Comparison of ENCODE assay signal across 21 mouse cellular contexts in the genomic region with DNA sequence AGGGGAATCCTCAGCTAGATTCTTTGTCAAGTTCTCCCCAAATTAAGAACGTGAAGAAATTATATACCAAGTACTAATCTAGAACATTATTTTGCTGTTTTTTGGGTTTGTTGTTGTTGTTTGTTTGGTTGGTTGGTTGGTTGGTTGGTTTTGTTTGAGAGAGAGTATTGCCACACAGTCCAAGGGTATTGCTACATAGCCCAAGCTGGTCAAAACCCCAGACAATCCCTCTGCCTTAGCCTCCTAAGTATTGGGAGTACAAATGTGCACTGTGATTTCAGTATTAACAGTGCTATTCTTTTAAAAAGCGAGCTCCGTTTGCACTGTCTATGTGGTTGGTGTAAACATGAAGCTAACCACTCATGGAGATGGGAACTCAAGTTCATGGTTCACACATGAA. TPM values are rescaled to one million over a fixed set of nuclear protein-coding genes. Genes with fewer than 3 reads are reported as not detected.
DNase-seq lines count a peak whose midpoint lies in the region; ATAC-seq lines count a peak whose summit lies in the region.
"Had no signal": no experiment of that assay in that cellular context is flagged by ENCODE, and none has a peak within 500 bp of the region (broad histone marks: within the 10 kb centered on the region; RNA-seq: fewer than 3 reads in every experiment).

No protein-coding gene starts in this region.

- 0 out of 2 replicates have a peak, but pooled peaks have one; percentile 47 for ATAC-seq in megakaryocyte, adult 5-6 weeks (ENCODE audit: poor library complexity, severe bottlenecking)
- ATAC-seq: activated CD4-positive, CD25-positive, alpha-beta regulatory T cell, adult 4 months; forebrain, embryonic 13.5 days; forebrain, postnatal 0 days; hindbrain, postnatal 0 days; inflammation-experienced regulatory T-cells, adult 6 months; intestine, embryonic 16.5 days had no signal

- peak; percentile 6 to 11 for DNase-seq in adrenal gland, postnatal 36 days
- DNase-seq in adrenal gland, postnatal 25 days, result no peak
- DNase-seq in lung, postnatal 25 days (ENCODE audit: low spot score), result peak; percentile 15
- DNase-seq in lung, postnatal 10 days, result no peak
- DNase-seq in adipocyte (ENCODE audit: low spot score), result peak; percentile 13
- no peak for DNase-seq in gastrocnemius, postnatal 10 days
- DNase-seq: cerebellum, adult 18-20 months; cerebellum, adult 9-10 months; cerebellum, postnatal 14 days; forebrain, postnatal 0 days; gastrocnemius, adult 2 months; gastrocnemius, postnatal 25 days; heart, adult 2 months; heart, postnatal 14 days; heart, postnatal 4 days had no signal

RNA-seq across cellular contexts. Expression of gene Fndc3a, which starts 37.9 kb away (rescaled TPM):
- total RNA-seq in adrenal gland, postnatal 36 days (2021), result 10 to 100 TPM; 62.6 to 78.5 TPM
- 63.0 and 63.4 TPM in 2 replicates for total RNA-seq in adrenal gland, postnatal 25 days (2021)
- 38.7 and 43.2 TPM in 2 replicates for total RNA-seq in megakaryocyte, adult 5-6 weeks (2015)
- total RNA-seq in megakaryocyte, adult 5-6 weeks (2017), result 40.7 and 49.9 TPM in 2 replicates
- 10 to 100 TPM; 10.4 to 18.1 TPM for total RNA-seq in gastrocnemius, postnatal 10 days (2021)

Comparison
In these comparisons a context has a peak if more than half of its experiments do, and no peak if none do; other contexts are left out.
1. DNase-seq: peak in adrenal gland, postnatal 36 days (2 of 2), lung, postnatal 25 days (single experiment) and adipocyte (single experiment); none in adrenal gland, postnatal 25 days (single experiment), lung, postnatal 10 days (single experiment) and gastrocnemius, postnatal 10 days (single experiment).